Mouse (Mus musculus) bone marrow macrophage, adult 2 months (primary cell): ENCODE measurements at regions not wholly inside any gene's neighbourhood (a gene's known extent, or its start where the extent isn't known, plus 50 kb on each side); places are given as distances from the start of the nearest gene placed in this dataset.

ENCODE experiments used
- CTCF ChIP-seq: IDR thresholded peaks from 2 replicates; pipeline ENCODE4 v1.5.1; 2012; ENCODE audit warnings: low read depth, mild to moderate bottlenecking, low read length, moderate library complexity
- POLR2A ChIP-seq: IDR thresholded peaks from 2 replicates; pipeline ENCODE4 v1.6.1; 2012; ENCODE audit warnings: mild to moderate bottlenecking, low read depth, low read length, borderline replicate concordance

DNA sequence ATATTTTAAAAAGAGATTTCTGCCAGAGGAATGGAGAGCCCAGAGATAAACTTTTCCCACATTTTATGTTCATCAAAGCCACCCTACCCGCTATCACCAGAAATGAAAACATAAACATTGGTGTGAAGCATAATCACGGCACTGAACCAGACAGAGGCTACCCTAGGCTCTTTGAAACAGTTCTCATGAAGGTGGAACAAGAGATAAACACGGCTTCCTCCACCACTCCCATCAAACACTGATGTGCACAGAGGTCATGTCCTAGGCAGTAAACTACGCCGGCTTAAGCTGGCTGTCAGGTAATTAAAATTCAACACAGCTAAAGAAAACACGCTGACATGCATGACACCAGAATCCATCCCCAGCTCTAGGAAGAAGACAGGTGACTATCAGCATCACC lies 182.5 kb downstream of the Mreg start:
- no peak for TF ChIP-seq CTCF
- TF ChIP-seq POLR2A: no peak
